Comparison of ENCODE assay signal across 15 mouse cellular contexts in genomic region chr13:59672248-59672647, GRCm38 (mm10). TPM values are rescaled to one million over a fixed set of nuclear protein-coding genes. Genes with fewer than 3 reads are reported as not detected.
DNase-seq lines count a peak whose midpoint lies in the region; ATAC-seq lines count a peak whose summit lies in the region.
"Had no signal": no experiment of that assay in that cellular context is flagged by ENCODE, and none has a peak within 500 bp of the region (broad histone marks: within the 10 kb centered on the region; RNA-seq: fewer than 3 reads in every experiment).

No protein-coding gene starts in this region.

- 19% methylated on average over 6 of the region's 6 CpGs for WGBS in liver, embryonic 13.5 days (ENCODE audit: insufficient replicate concordance)

- H3K4me2 ChIP-seq in liver, embryonic 13.5 days: peak overlapping the region; percentile 48
- H3K4me2 ChIP-seq: embryonic facial prominence, embryonic 15.5 days; limb, embryonic 13.5 days had no signal

- H3K27ac ChIP-seq in liver, embryonic 13.5 days: peak overlapping the region; percentile 66
- H3K27ac ChIP-seq: embryonic facial prominence, embryonic 15.5 days; limb, embryonic 13.5 days; stomach, postnatal 0 days had no signal

- H3K9ac ChIP-seq in liver, embryonic 13.5 days: peak overlapping the region; percentile 54
- H3K9ac ChIP-seq: embryonic facial prominence, embryonic 15.5 days; limb, embryonic 13.5 days had no signal

- H3K4me1 ChIP-seq in liver, embryonic 13.5 days (replicated peaks): peaks cover 79% of the 10 kb centered on the region

- H3K36me3 ChIP-seq in liver, embryonic 13.5 days: peaks cover 20% of the 10 kb centered on the region
- H3K36me3 ChIP-seq: embryonic facial prominence, embryonic 15.5 days; limb, embryonic 13.5 days had no signal

- DNase-seq in layer of hippocampus, adult 11-12 months (ENCODE audit: low spot score): peak; percentile 46
- no peak for DNase-seq in layer of hippocampus, postnatal 14 days (ENCODE audit: low spot score in 2 of 2)
- DNase-seq in CD4-positive helper T cell, adult 2 months (ENCODE audit: low read depth, low spot score): peak; percentile 69
- peak; percentile 58 for DNase-seq in brain, adult 2 months (ENCODE audit: low read depth, low spot score)
- DNase-seq in liver, embryonic 13.5 days: no peak
- no peak for DNase-seq in urinary bladder, adult 18-20 months (ENCODE audit: low spot score in 2 of 2)
- no peak for DNase-seq in adrenal gland, adult 18-20 months (ENCODE audit: low spot score in 2 of 2)
- DNase-seq in ovary, postnatal 10 days (ENCODE audit: low spot score): no peak
- DNase-seq: adrenal gland, adult 2 months; cerebellum, adult 11-12 months; heart, postnatal 4 days had no signal

- no peak for ATAC-seq in liver, embryonic 13.5 days (ENCODE audit: low read depth)

- H3K4me3 ChIP-seq in liver, embryonic 13.5 days (replicated peaks): peak overlapping the region; percentile 14; the same call in 1 of the 2 replicates
- H3K4me3 ChIP-seq: embryonic facial prominence, embryonic 15.5 days; limb, embryonic 13.5 days had no signal

- no peaks in the 10 kb centered on the region for H3K27me3 ChIP-seq in liver, embryonic 13.5 days
- H3K27me3 ChIP-seq: embryonic facial prominence, embryonic 15.5 days; limb, embryonic 13.5 days had no signal

- no peaks in the 10 kb centered on the region for H3K9me3 ChIP-seq in liver, embryonic 13.5 days (replicated peaks)
- H3K9me3 ChIP-seq: embryonic facial prominence, embryonic 15.5 days; limb, embryonic 13.5 days had no signal

RNA-seq across cellular contexts. Expression of gene Golm1, which starts 3.4 kb away (rescaled TPM):
- 10 to 100 TPM; 57.0 to 59.4 TPM for total RNA-seq in layer of hippocampus, postnatal 14 days (2021)
- polyA plus RNA-seq in liver, embryonic 13.5 days (2015; fragmentation: Nextera tagmentation; extraction: Ambion mirVana): 47.0 and 57.9 TPM in 2 replicates
- 1 to 10 TPM; 4.9 to 8.2 TPM for total RNA-seq in adrenal gland, adult 18-20 months (2021)

RNA-seq across cellular contexts. Expression of gene 4921517D22Rik, which starts 21.7 kb away (rescaled TPM):
- total RNA-seq in layer of hippocampus, postnatal 14 days (2021): not detected
- polyA plus RNA-seq in liver, embryonic 13.5 days (2015; fragmentation: Nextera tagmentation; extraction: Ambion mirVana): not detected in 2 replicates
- total RNA-seq in adrenal gland, adult 18-20 months (2021): not detected
- total RNA-seq: adrenal gland, adult 2 months; heart, postnatal 4 days; layer of hippocampus, adult 18-20 months had no signal
- polyA plus RNA-seq: adrenal gland, adult 2 months; embryonic facial prominence, embryonic 15.5 days; limb, embryonic 13.5 days; stomach, postnatal 0 days had no signal

RNA-seq across cellular contexts. Expression of gene Spata31d1a, which starts 37.9 kb away (rescaled TPM):
- total RNA-seq in layer of hippocampus, postnatal 14 days (2021): under 1 TPM; 0.12 to 0.26 TPM
- polyA plus RNA-seq in liver, embryonic 13.5 days (2015; fragmentation: Nextera tagmentation; extraction: Ambion mirVana): 0.03 TPM in 1 of 2 replicates, not detected in the other
- not detected for total RNA-seq in adrenal gland, adult 18-20 months (2021)
- total RNA-seq: adrenal gland, adult 2 months; heart, postnatal 4 days had no signal
- polyA plus RNA-seq: adrenal gland, adult 2 months; limb, embryonic 13.5 days; stomach, postnatal 0 days had no signal

RNA-seq across cellular contexts. Expression of gene Spata31d1b, which starts 39.8 kb away (rescaled TPM):
- total RNA-seq in layer of hippocampus, postnatal 14 days (2021): under 1 TPM in 1 of 2 experiments, not detected in 1; 0.18 TPM
- polyA plus RNA-seq in liver, embryonic 13.5 days (2015; fragmentation: Nextera tagmentation; extraction: Ambion mirVana): not detected in 2 replicates
- total RNA-seq in adrenal gland, adult 18-20 months (2021): not detected
- total RNA-seq: adrenal gland, adult 2 months; heart, postnatal 4 days; layer of hippocampus, adult 18-20 months had no signal
- polyA plus RNA-seq: adrenal gland, adult 2 months; limb, embryonic 13.5 days; stomach, postnatal 0 days had no signal

RNA-seq across cellular contexts. Expression of gene Spata31d1d, which starts 59.3 kb away (rescaled TPM):
- total RNA-seq in layer of hippocampus, postnatal 14 days (2021): not detected
- polyA plus RNA-seq in liver, embryonic 13.5 days (2015; fragmentation: Nextera tagmentation; extraction: Ambion mirVana): not detected in 2 replicates
- not detected for total RNA-seq in adrenal gland, adult 18-20 months (2021)
- total RNA-seq: adrenal gland, adult 2 months; heart, postnatal 4 days; layer of hippocampus, adult 18-20 months had no signal
- polyA plus RNA-seq: adrenal gland, adult 2 months; embryonic facial prominence, embryonic 15.5 days; limb, embryonic 13.5 days; stomach, postnatal 0 days had no signal

Comparison
In these comparisons a context has a peak if more than half of its experiments do, and no peak if none do; other contexts are left out.
1. DNase-seq: peak in layer of hippocampus, adult 11-12 months (single experiment), CD4-positive helper T cell, adult 2 months (single experiment) and brain, adult 2 months (single experiment); none in layer of hippocampus, postnatal 14 days (0 of 2), liver, embryonic 13.5 days (single experiment), urinary bladder, adult 18-20 months (0 of 2), adrenal gland, adult 18-20 months (0 of 2) and ovary, postnatal 10 days (single experiment).
2. RNA of gene Golm1, which starts 3.4 kb away (total RNA-seq): 57.0 to 59.4 TPM in layer of hippocampus, postnatal 14 days; 4.9 to 8.2 TPM in adrenal gland, adult 18-20 months; every median in the first group is over 4 times any median in the second.